8 mouse cellular contexts compared by ENCODE assay signal in genomic region chr6:48049273-48050065, GRCm38 (mm10). TPM values are rescaled to one million over a fixed set of nuclear protein-coding genes. Genes with fewer than 3 reads are reported as not detected.
DNase-seq lines count a peak whose midpoint lies in the region; ATAC-seq and TF ChIP-seq lines count a peak whose summit lies in the region.

No protein-coding gene starts in this region.

- H3K9me3 ChIP-seq in CH12.LX (replicated peaks; ENCODE audit: low read length), result no peaks in the 10 kb centered on the region
- no peaks in the 10 kb centered on the region for H3K9me3 ChIP-seq in heart, postnatal 0 days (replicated peaks; ENCODE audit: control insufficient read depth, low read length)
- no peaks in the 10 kb centered on the region for H3K9me3 ChIP-seq in megakaryocyte, embryonic 14.5 days

- no peak for TF ChIP-seq POLR2A in heart, adult 2 months (IDR thresholded peaks at IDR 0.05; ENCODE audit: insufficient read depth, low read depth, low read length)
- no peak for TF ChIP-seq POLR2A in CH12.LX (IDR thresholded peaks at IDR 0.05; ENCODE audit: low read depth, low read length)

- no peaks in the 10 kb centered on the region for H3K36me3 ChIP-seq in heart, adult 2 months (ENCODE audit: control insufficient read depth, insufficient read depth, low read length)
- peaks cover 2 to 7% of the 10 kb centered on the region in 2 experiments for H3K36me3 ChIP-seq in CH12.LX (replicated peaks in 1 of 2; ENCODE audit: control insufficient read depth in 1 of 2, insufficient read depth in 1 of 2, low read length in 1 of 2)
- H3K36me3 ChIP-seq in heart, postnatal 0 days (replicated peaks; ENCODE audit: control insufficient read depth, insufficient read depth, low read length), result peaks cover 1% of the 10 kb centered on the region; the same call in 1 of the 2 replicates
- H3K36me3 ChIP-seq in megakaryocyte, embryonic 14.5 days (replicated peaks; ENCODE audit: low read length), result peaks cover 8% of the 10 kb centered on the region

- no peak for TF ChIP-seq RAD21 in CH12.LX (IDR thresholded peaks at IDR 0.05; ENCODE audit: low read depth, low read length)

- H3K27ac ChIP-seq in heart, adult 2 months, result no peak overlapping the region; the same call in none of the 2 replicates
- no peak overlapping the region for H3K27ac ChIP-seq in CH12.LX (ENCODE audit: insufficient read depth, low read depth)
- H3K27ac ChIP-seq in heart, postnatal 0 days (ENCODE audit: low read depth), result no peak overlapping the region

- intact Hi-C loops in heart, adult 2 months (cut with DNase I), result loop anchor here (2.0 to 10.0 kb wide), 2 partner anchors 35 to 215 kb away; partner anchors contain the start of genes Zfp398 and Zfp786
- intact Hi-C loops in heart, postnatal 10 days (cut with DNase I), result no loop called here

- H3K4me1 ChIP-seq in heart, adult 2 months (ENCODE audit: control insufficient read depth, insufficient read depth, low read length), result 0 out of 2 replicates have a peak, but pooled peaks cover 1% of the 10 kb centered on the region
- peaks cover 6 to 39% of the 10 kb centered on the region in 2 experiments for H3K4me1 ChIP-seq in CH12.LX (ENCODE audit: control insufficient read depth in 1 of 2, insufficient read depth in 2 of 2)
- peaks cover 5% of the 10 kb centered on the region for H3K4me1 ChIP-seq in heart, postnatal 0 days (ENCODE audit: control insufficient read depth, insufficient read depth)
- H3K4me1 ChIP-seq in megakaryocyte, embryonic 14.5 days, result peaks cover 52% of the 10 kb centered on the region

- peaks cover 2% of the 10 kb centered on the region; the same call in 1 of the 2 replicates for H3K79me2 ChIP-seq in heart, adult 2 months (replicated peaks; ENCODE audit: control insufficient read depth, insufficient read depth, low read length)
- H3K79me2 ChIP-seq in CH12.LX (replicated peaks; ENCODE audit: control insufficient read depth, extremely low read depth, insufficient read depth, poor library complexity, severe bottlenecking), result peaks cover 3% of the 10 kb centered on the region

- H3K27me3 ChIP-seq in heart, adult 2 months (ENCODE audit: control insufficient read depth, insufficient read depth, low read length), result no peaks in the 10 kb centered on the region
- H3K27me3 ChIP-seq in CH12.LX (replicated peaks), result peaks cover 2% of the 10 kb centered on the region
- H3K27me3 ChIP-seq in heart, postnatal 0 days (ENCODE audit: control insufficient read depth, insufficient read depth, low read length), result peaks cover 6% of the 10 kb centered on the region; the same call in 1 of the 2 replicates
- no peaks in the 10 kb centered on the region for H3K27me3 ChIP-seq in megakaryocyte, embryonic 14.5 days (replicated peaks)

- peak overlapping the region; percentile 56 for H3K4me3 ChIP-seq in heart, adult 2 months
- peak overlapping the region; percentile 45 to 90 (median 78) for H3K4me3 ChIP-seq in CH12.LX (replicated peaks in 1 of 3; ENCODE audit: low read depth in 2 of 3, low read length in 2 of 3, poor library complexity in 1 of 3)
- peak overlapping the region; percentile 59 for H3K4me3 ChIP-seq in heart, postnatal 0 days (ENCODE audit: low read depth, low read length)
- peak overlapping the region; percentile 98 for H3K4me3 ChIP-seq in megakaryocyte, embryonic 14.5 days (replicated peaks)

- TF ChIP-seq EP300 in heart, adult 2 months (IDR thresholded peaks at IDR 0.05; ENCODE audit: insufficient read depth, low read depth, low read length), result no peak
- no peak for TF ChIP-seq EP300 in CH12.LX (IDR thresholded peaks at IDR 0.05; ENCODE audit: low read length)
- no peak for TF ChIP-seq EP300 in heart, postnatal 0 days (IDR thresholded peaks at IDR 0.05; ENCODE audit: low read depth)

- no peak for ATAC-seq in heart, postnatal 0 days (ENCODE audit: insufficient read depth, low read depth)
- no peak for ATAC-seq in activated CD4-positive, CD25-positive, alpha-beta regulatory T cell, adult 4 months

- DNase-seq in heart, adult 2 months, result no peak
- DNase-seq in heart, postnatal 10 days, result no peak
- no peak for DNase-seq in CH12.LX (ENCODE audit: extremely low read depth)
- DNase-seq in heart, postnatal 0 days (ENCODE audit: low spot score), result no peak
- DNase-seq in layer of hippocampus, postnatal 10 days (ENCODE audit: low spot score in 2 of 2), result no peak
- no peak for DNase-seq in kidney, postnatal 25 days

- no peak overlapping the region for H3K9ac ChIP-seq in heart, adult 2 months (ENCODE audit: low read depth, low read length)
- peak overlapping the region; percentile 82 for H3K9ac ChIP-seq in CH12.LX (ENCODE audit: insufficient read depth, low read depth)
- H3K9ac ChIP-seq in heart, postnatal 0 days (replicated peaks; ENCODE audit: low read depth, low read length), result peak overlapping the region; percentile 76

- 58% methylated on average over 9 of the region's 9 CpGs for WGBS in heart, adult 2 months
- 56% methylated on average over 9 of the region's 9 CpGs for WGBS in heart, postnatal 0 days

- no peak for TF ChIP-seq CTCF in heart, adult 2 months (IDR thresholded peaks at IDR 0.05)
- TF ChIP-seq CTCF in CH12.LX (conservative IDR thresholded peaks at IDR 0.05 in 1 of 2, IDR thresholded peaks at IDR 0.05 in 1 of 2; ENCODE audit: low read depth in 2 of 2, low read length in 2 of 2), result no peak
- TF ChIP-seq CTCF in heart, postnatal 0 days (IDR thresholded peaks at IDR 0.05; ENCODE audit: low read depth), result no peak

- dilution Hi-C loops in CH12.LX (cut with MboI; ENCODE audit: extremely low pct_ligation_motif_present, extremely low pct_unique_long_range_greater_than_20kb, low sequenced_read_pairs), result no loop called here

- H3K4me2 ChIP-seq in CH12.LX (ENCODE audit: insufficient read depth, low read depth, poor library complexity, severe bottlenecking), result peak overlapping the region; percentile 80
- peak overlapping the region; percentile 90 for H3K4me2 ChIP-seq in heart, postnatal 0 days (ENCODE audit: low read depth, low read length)

- in situ Hi-C loops in CH12.LX (cut with MboI; ENCODE audit: low pct_ligation_motif_present, low pct_unique_long_range_greater_than_20kb, low sequenced_read_pairs), result no loop called here

TF ChIP-seq in CH12.LX, 34 proteins besides CTCF, POLR2A, EP300 and RAD21:
- TF ChIP-seq MXI1 (IDR thresholded peaks at IDR 0.05; ENCODE audit: low read depth, low read length) (no peak), ELF1 (IDR thresholded peaks at IDR 0.05; ENCODE audit: low read depth, low read length) (0 out of 2 replicates have a peak, but pooled peaks have one; percentile 30)

RNA-seq across cellular contexts. Expression of gene Zfp777, which starts 0.8 kb away (rescaled TPM):
- 10 to 100 TPM; 13.8 to 15.6 TPM for total RNA-seq in heart, adult 2 months (2021)
- polyA plus RNA-seq in heart, adult 2 months (2012; rRNA removed), result 10.0 and 15.8 TPM in 2 replicates
- total RNA-seq in heart, postnatal 10 days (2021), result 10 to 100 TPM; 16.6 to 17.3 TPM
- 10.9 and 16.5 TPM in 2 replicates for total RNA-seq in CH12.LX (2012; rRNA removed)
- total RNA-seq in CH12.LX (2014; rRNA removed), result 5.3 and 7.1 TPM in 2 replicates
- 13.6 and 15.4 TPM in 2 replicates for polyA plus RNA-seq in CH12.LX (2012; ENCODE audit: insufficient read length, low read depth)
- 9.6 and 25.5 TPM in 2 replicates for total RNA-seq in heart, postnatal 0 days (2014; rRNA removed; ENCODE audit: low replicate concordance)
- polyA plus RNA-seq in heart, postnatal 0 days (2015; fragmentation: Nextera tagmentation; extraction: Ambion mirVana), result 1.7 and 2.4 TPM in 2 replicates
- 27.0 and 39.0 TPM in 2 replicates for polyA plus RNA-seq in megakaryocyte, embryonic 14.5 days (2012; ENCODE audit: insufficient read depth, low replicate concordance)
- polyA plus RNA-seq in activated CD4-positive, CD25-positive, alpha-beta regulatory T cell, adult 4 months (2017; shearing (Covaris generic)), result 1 to 10 TPM; 5.1 to 5.3 TPM
- total RNA-seq in layer of hippocampus, postnatal 10 days (2021), result 10 to 100 TPM; 36.6 to 44.9 TPM

RNA-seq across cellular contexts. Expression of gene Zfp746, which starts 36.9 kb away (rescaled TPM):
- total RNA-seq in heart, adult 2 months (2021), result 1 to 10 TPM; 9.5 to 9.8 TPM
- polyA plus RNA-seq in heart, adult 2 months (2012; rRNA removed), result 8.7 and 10.2 TPM in 2 replicates
- total RNA-seq in heart, postnatal 10 days (2021), result 10 to 100 TPM; 17.1 to 17.6 TPM
- total RNA-seq in CH12.LX (2012; rRNA removed), result 18.3 and 18.6 TPM in 2 replicates
- 17.9 and 18.2 TPM in 2 replicates for total RNA-seq in CH12.LX (2014; rRNA removed)
- 18.7 and 18.8 TPM in 2 replicates for polyA plus RNA-seq in CH12.LX (2012; ENCODE audit: insufficient read length, low read depth)
- total RNA-seq in heart, postnatal 0 days (2014; rRNA removed; ENCODE audit: low replicate concordance), result 35.4 and 77.5 TPM in 2 replicates
- 6.2 and 6.7 TPM in 2 replicates for polyA plus RNA-seq in heart, postnatal 0 days (2015; fragmentation: Nextera tagmentation; extraction: Ambion mirVana)
- 11.5 and 30.0 TPM in 2 replicates for polyA plus RNA-seq in megakaryocyte, embryonic 14.5 days (2012; ENCODE audit: insufficient read depth, low replicate concordance)
- polyA plus RNA-seq in activated CD4-positive, CD25-positive, alpha-beta regulatory T cell, adult 4 months (2017; shearing (Covaris generic)), result 1 to 10 TPM; 6.6 to 9.4 TPM
- 10 to 100 TPM; 27.5 to 29.6 TPM for total RNA-seq in layer of hippocampus, postnatal 10 days (2021)
